Mouse (Mus musculus) thymus, adult 2 months (tissue): ENCODE measurements around the gene Ncoa7. TPM values are rescaled to one million over a fixed set of nuclear protein-coding genes. Genes with fewer than 3 reads are reported as not detected.

Experiments
- DNase-seq: peaks from one replicate; pipeline ENCODE4 v3.0.0; 2021
- H3K27ac ChIP-seq: fragments of 200-500 bp; 2 replicates; pipeline ENCODE4 v1.5.1; 2012; ENCODE audit warnings: low read length, control low read depth; ENCODE audit not compliant: control insufficient read depth, insufficient read depth
- H3K27me3 ChIP-seq: fragments of 200-500 bp; 2 replicates; pipeline ENCODE4 v1.6.1; 2012; ENCODE audit warnings: mild to moderate bottlenecking, low read length, moderate library complexity, mixed read lengths; ENCODE audit not compliant: control insufficient read depth, insufficient read depth
- H3K36me3 ChIP-seq: fragments of 200-500 bp; 2 replicates; pipeline ENCODE4 v1.6.1; 2012; ENCODE audit warnings: mild to moderate bottlenecking, low read length, moderate library complexity; ENCODE audit not compliant: control insufficient read depth, insufficient read depth
- H3K4me1 ChIP-seq: fragments of 200-500 bp; replicated peaks from 2 replicates; pipeline ENCODE4 v1.6.1; 2012; ENCODE audit warnings: low read length; ENCODE audit not compliant: control insufficient read depth, insufficient read depth
- H3K4me3 ChIP-seq: fragments of 200-500 bp; 2 replicates; pipeline ENCODE4 v1.5.1; 2012; ENCODE audit warnings: mild to moderate bottlenecking, low read length, control low read depth, moderate library complexity; ENCODE audit not compliant: control insufficient read depth, insufficient read depth
- CTCF ChIP-seq: fragments of 200-500 bp; IDR thresholded peaks from 2 replicates; pipeline ENCODE4 v1.5.1; 2012; ENCODE audit warnings: mild to moderate bottlenecking, control low read depth, low read length, moderate library complexity, borderline replicate concordance; ENCODE audit not compliant: control insufficient read depth, poor library complexity, insufficient read depth; ENCODE audit errors: extremely low read depth
- POLR2A ChIP-seq: fragments of 200-500 bp; IDR thresholded peaks from 2 replicates; pipeline ENCODE4 v1.6.1; 2012; ENCODE audit warnings: mild to moderate bottlenecking, low read length, control low read depth, moderate library complexity; ENCODE audit not compliant: control insufficient read depth, poor library complexity, insufficient read depth; ENCODE audit errors: extremely low read depth
- WGBS: fragments of 180-500 bp; shearing (Covaris S2); methylation state at CpG from one replicate; pipeline ENCODE4 v1.1.7; 2018; 5-methylcytosine and 5-hydroxymethylcytosine counted together
- polyA plus RNA-seq: library from polyadenylated mRNA; depleted of rRNA; stranded (reverse); fragments of >200 nt; gene quantifications from 2 replicates; pipeline ENCODE4 v1.2.3, GENCODE M21; 2012

Ncoa7 gene
- polyA plus RNA-seq, 1 experiment: 7.7 TPM

DNA sequence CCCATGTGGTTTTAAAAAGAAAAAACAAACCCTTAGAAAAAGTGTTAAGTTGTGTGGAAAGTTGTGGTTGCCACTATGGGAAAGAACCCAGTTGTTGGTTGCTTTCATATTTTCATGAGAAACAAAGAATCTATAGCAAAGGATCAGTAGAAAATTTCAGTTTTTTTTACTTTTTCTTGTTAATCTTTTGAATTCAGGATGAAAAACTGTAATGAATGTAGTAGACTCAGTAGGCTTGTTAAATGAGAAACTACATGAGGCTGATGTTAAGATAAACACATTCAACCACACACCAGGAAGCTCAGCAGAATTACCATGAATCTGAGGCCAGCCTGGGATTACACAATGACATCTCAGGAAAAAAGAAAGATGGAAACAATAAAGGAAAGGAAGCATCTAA lies 87.0 kb downstream of the Ncoa7 start:
- H3K27ac ChIP-seq: no peak overlapping the region
- no peak for TF ChIP-seq POLR2A
- H3K27me3 ChIP-seq: no peaks in the 10 kb centered on the region
- H3K4me1 ChIP-seq: no peaks in the 10 kb centered on the region; the same call in 1 of the 2 replicates
- no peak overlapping the region for H3K4me3 ChIP-seq
- no peak for DNase-seq
- no peaks in the 10 kb centered on the region for H3K36me3 ChIP-seq

DNA sequence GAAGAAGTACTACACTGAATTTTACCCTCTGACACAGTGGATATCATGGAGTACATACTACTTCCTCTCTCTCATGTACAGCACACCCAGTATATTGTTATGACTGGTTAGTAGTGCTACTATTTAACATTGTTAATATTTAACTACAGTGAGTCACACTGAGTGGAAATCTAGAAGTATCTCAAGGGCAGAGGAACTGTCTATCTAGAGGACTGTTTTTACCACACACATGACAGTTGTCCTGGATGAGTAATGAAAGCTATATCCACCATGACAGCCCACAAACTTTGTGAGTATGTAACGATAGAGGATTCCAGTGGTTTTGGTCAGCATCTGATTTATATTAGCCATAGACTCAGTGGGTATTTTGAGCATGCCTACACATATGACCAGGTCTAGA lies 90.6 kb downstream of the Ncoa7 start:
- no peak for DNase-seq
- H3K27ac ChIP-seq: no peak overlapping the region
- TF ChIP-seq CTCF: no peak
- TF ChIP-seq POLR2A: no peak
- no peak overlapping the region for H3K4me3 ChIP-seq
- H3K27me3 ChIP-seq: no peaks in the 10 kb centered on the region
- H3K4me1 ChIP-seq: no peaks in the 10 kb centered on the region; the same call in 1 of the 2 replicates
- WGBS: 98% methylated on average over 1 of the region's 1 CpGs
- H3K36me3 ChIP-seq: no peaks in the 10 kb centered on the region

DNA sequence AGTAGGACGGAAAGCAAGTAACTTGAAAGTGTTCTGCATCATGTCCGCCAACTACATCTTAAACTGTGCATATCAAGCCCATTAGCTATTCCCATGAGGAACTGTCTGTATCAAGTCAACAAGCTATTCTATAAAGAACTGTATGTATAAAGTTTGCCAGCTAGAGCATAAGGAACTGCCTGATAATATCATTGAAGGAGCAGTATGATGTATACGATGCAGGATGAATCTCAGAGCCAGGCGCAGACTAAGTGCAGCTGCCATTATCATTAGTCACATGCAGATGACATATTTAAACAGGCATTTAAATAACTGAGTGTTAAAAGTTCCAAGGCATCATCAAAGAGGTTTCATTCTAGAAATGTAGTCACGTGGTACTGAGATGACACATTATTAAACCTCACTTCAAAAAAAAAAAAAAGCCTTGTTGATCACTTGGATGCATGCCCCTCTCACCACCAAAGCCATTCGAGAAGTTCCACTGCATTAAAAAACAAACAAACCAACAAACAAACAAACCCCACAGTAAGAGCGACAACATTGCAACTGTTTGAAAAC lies 93.2 kb downstream of the Ncoa7 start:
- H3K27me3 ChIP-seq: no peaks in the 10 kb centered on the region
- no peak for DNase-seq
- H3K27ac ChIP-seq: no peak overlapping the region
- WGBS: 92% methylated on average over 7 of the region's 7 CpGs
- H3K4me3 ChIP-seq: no peak overlapping the region
- no peaks in the 10 kb centered on the region for H3K4me1 ChIP-seq
- H3K36me3 ChIP-seq: no peaks in the 10 kb centered on the region
- TF ChIP-seq CTCF (no peak), POLR2A (no peak)

GRCm38 (mm10) chr10:30708039-30708438 lies 95.1 kb downstream of the Ncoa7 start:
- Histone ChIP-seq H3K4me1 (no peaks in the 10 kb centered on the region), H3K27me3 (no peaks in the 10 kb centered on the region), H3K4me3 (no peak overlapping the region), H3K27ac (no peak overlapping the region), H3K36me3 (no peaks in the 10 kb centered on the region)
- TF ChIP-seq POLR2A (no peak), CTCF (no peak)
- 93% methylated on average over 5 of the region's 5 CpGs for WGBS
- DNase-seq: no peak

DNA sequence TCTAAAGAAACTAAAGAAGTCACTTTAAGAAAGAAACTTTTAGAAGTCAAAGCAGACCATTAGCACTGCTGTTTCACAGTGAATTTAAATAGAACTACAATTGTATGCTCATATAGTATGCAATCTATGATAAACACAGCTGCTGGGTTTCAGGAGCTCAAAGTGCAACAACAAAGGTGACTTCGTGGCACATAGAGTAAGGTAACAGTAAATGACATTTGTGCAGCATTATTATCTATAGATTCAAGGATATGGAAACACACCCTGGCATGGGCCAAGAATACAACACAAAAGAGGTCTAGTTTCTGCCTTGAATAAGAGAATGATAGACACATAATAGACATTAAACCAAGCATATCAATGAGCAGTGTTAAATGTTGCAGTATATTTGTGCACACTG lies 100.5 kb downstream of the Ncoa7 start:
- 96% methylated on average over 1 of the region's 1 CpGs for whole genome bisulfite sequencing

DNA sequence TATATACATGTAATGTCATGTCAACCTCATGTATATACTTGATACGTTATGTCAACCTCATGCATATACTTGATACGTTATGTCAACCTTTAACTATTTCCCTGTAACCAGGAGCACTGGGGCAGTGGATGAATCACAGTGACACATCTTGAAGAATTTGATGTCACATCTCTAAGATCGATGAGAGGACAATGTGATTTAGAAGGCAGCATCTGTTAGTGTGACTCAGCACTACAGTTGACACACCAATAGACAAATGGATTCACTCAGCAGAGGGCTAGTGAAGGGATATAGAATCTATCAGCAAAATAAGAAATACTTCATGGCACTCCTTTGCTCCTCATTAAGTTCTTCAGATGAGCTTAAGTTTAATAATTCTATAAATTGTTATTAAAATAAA lies 116.3 kb downstream of the Ncoa7 start:
- no peak for TF ChIP-seq POLR2A
- no peak for TF ChIP-seq CTCF
- H3K27me3 ChIP-seq: no peaks in the 10 kb centered on the region
- H3K4me1 ChIP-seq: no peaks in the 10 kb centered on the region
- 95% methylated on average over 3 of the region's 3 CpGs for WGBS
- no peak overlapping the region for H3K27ac ChIP-seq
- H3K4me3 ChIP-seq: no peak overlapping the region
- no peak for DNase-seq
- H3K36me3 ChIP-seq: no peaks in the 10 kb centered on the region

More for the DNA sequence above, 100.5 kb downstream of the Ncoa7 start:
- DNase-seq: no peak
- H3K36me3 ChIP-seq: no peaks in the 10 kb centered on the region
- no peak overlapping the region for H3K27ac ChIP-seq
- H3K4me3 ChIP-seq: no peak overlapping the region
- H3K27me3 ChIP-seq: no peaks in the 10 kb centered on the region
- TF ChIP-seq CTCF: no peak
- TF ChIP-seq POLR2A: no peak
- H3K4me1 ChIP-seq: no peaks in the 10 kb centered on the region

DNA sequence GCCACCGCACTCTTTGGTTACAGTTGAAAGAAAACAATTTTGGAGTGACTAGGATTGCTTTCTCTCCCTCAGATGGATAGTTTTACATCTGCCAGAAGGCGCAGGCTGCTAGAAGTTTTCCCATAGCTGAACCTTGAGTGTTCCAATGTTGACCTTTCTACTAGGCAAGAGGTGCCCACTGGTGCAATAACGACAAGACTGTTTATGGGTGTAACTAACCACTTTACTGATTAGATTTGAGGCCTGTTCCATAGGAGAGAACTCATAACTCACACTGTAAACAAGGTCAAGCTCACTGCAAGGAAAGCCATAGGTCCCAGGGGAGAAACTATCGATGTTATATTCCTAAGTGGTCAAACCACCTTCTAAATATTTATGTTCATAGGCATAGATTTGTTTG lies 119.7 kb downstream of the Ncoa7 start:
- H3K36me3 ChIP-seq: no peaks in the 10 kb centered on the region
- H3K27ac ChIP-seq: no peak overlapping the region
- DNase-seq: no peak
- WGBS: 95% methylated on average over 4 of the region's 4 CpGs
- no peaks in the 10 kb centered on the region for H3K27me3 ChIP-seq
- no peak for TF ChIP-seq POLR2A
- no peak for TF ChIP-seq CTCF
- H3K4me3 ChIP-seq: no peak overlapping the region
- no peaks in the 10 kb centered on the region for H3K4me1 ChIP-seq
